Mouse (Mus musculus): ENCODE results near the gene Slc39a5. TPM values are rescaled to one million over a fixed set of nuclear protein-coding genes. Genes with fewer than 3 reads are reported as not detected.

Gene Slc39a5
- total RNA-seq (2021): not detected

- no peak for DNase-seq
- intact Hi-C loops (cut with DNase I): no loop called here
Measured at GRCm38 (mm10) chr10:128401056-128401455, at the start of gene Slc39a5. Gene Slc39a5, minus strand, starts transcription at chr10:128401229.

GRCm38 (mm10) chr10:128445407-128445806 is 44.4 kb upstream of the Slc39a5 start:
- no peak for DNase-seq
- intact Hi-C loops (cut with DNase I): no loop called here

- intact Hi-C loops (cut with DNase I): no loop called here
- DNase-seq: no peak
Measured at GRCm38 (mm10) chr10:128444354-128444753, 43.3 kb upstream of the Slc39a5 start.

- intact Hi-C loops (cut with DNase I): loop anchor here (2.0 kb wide), 1 partner anchor 32 kb away; the partner anchor contains the start of genes Nabp2 and Rnf41
- DNase-seq: no peak
Measured at GRCm38 (mm10) chr10:128442718-128443117, 41.7 kb upstream of the Slc39a5 start.

GRCm38 (mm10) chr10:128441324-128442119 is 40.5 kb upstream of the Slc39a5 start:
- intact Hi-C loops (cut with DNase I): loop anchor here (2.0 kb wide), 1 partner anchor 31 kb away; the partner anchor contains the start of genes Nabp2 and Rnf41
- no peak for DNase-seq

GRCm38 (mm10) chr10:128440407-128440806 is 39.4 kb upstream of the Slc39a5 start:
- peak in 1 of 2 experiments; percentile 53 for DNase-seq
- intact Hi-C loops (cut with DNase I): no loop called here

GRCm38 (mm10) chr10:128438675-128439279 is 37.7 kb upstream of the Slc39a5 start:
- no peak for DNase-seq
- intact Hi-C loops (cut with DNase I): no loop called here

GRCm38 (mm10) chr10:128436376-128436775 is 35.3 kb upstream of the Slc39a5 start:
- DNase-seq: no peak

GRCm38 (mm10) chr10:128435873-128436272 is 34.8 kb upstream of the Slc39a5 start:
- DNase-seq: no peak
- intact Hi-C loops (cut with DNase I): no loop called here

More at GRCm38 (mm10) chr10:128436376-128436775, 35.3 kb upstream of the Slc39a5 start:
- intact Hi-C loops (cut with DNase I): no loop called here

- DNase-seq: peak; percentile 74 to 79
- intact Hi-C loops (cut with DNase I): no loop called here
Measured at GRCm38 (mm10) chr10:128435186-128435823, 34.3 kb upstream of the Slc39a5 start.

- no peak for DNase-seq
- intact Hi-C loops (cut with DNase I): no loop called here
Measured at GRCm38 (mm10) chr10:128434681-128435080, 33.7 kb upstream of the Slc39a5 start.

GRCm38 (mm10) chr10:128433417-128433816 is 32.4 kb upstream of the Slc39a5 start:
- intact Hi-C loops (cut with DNase I): no loop called here
- no peak for DNase-seq

GRCm38 (mm10) chr10:128429454-128429853 is 28.4 kb upstream of the Slc39a5 start:
- intact Hi-C loops (cut with DNase I): no loop called here
- DNase-seq: no peak

GRCm38 (mm10) chr10:128429052-128429451 is 28.0 kb upstream of the Slc39a5 start:
- intact Hi-C loops (cut with DNase I): no loop called here
- no peak for DNase-seq

- intact Hi-C loops (cut with DNase I): no loop called here
Measured at GRCm38 (mm10) chr10:128425260-128425659, 24.2 kb upstream of the Slc39a5 start.

GRCm38 (mm10) chr10:128424604-128425003 is 23.6 kb upstream of the Slc39a5 start:
- intact Hi-C loops (cut with DNase I): no loop called here
- DNase-seq: peak in 1 of 2 experiments; percentile 15

More at GRCm38 (mm10) chr10:128425260-128425659, 24.2 kb upstream of the Slc39a5 start:
- DNase-seq: no peak

GRCm38 (mm10) chr10:128422426-128422825 is 21.4 kb upstream of the Slc39a5 start:
- DNase-seq: no peak
- intact Hi-C loops (cut with DNase I): no loop called here

- intact Hi-C loops (cut with DNase I): no loop called here
- DNase-seq: no peak
Measured at GRCm38 (mm10) chr10:128414848-128415247, 13.8 kb upstream of the Slc39a5 start.

GRCm38 (mm10) chr10:128413076-128413475 is 12.0 kb upstream of the Slc39a5 start:
- no peak for DNase-seq
- intact Hi-C loops (cut with DNase I): no loop called here

GRCm38 (mm10) chr10:128412558-128412957 is 11.5 kb upstream of the Slc39a5 start:
- intact Hi-C loops (cut with DNase I): no loop called here

GRCm38 (mm10) chr10:128412055-128412381 is 11.0 kb upstream of the Slc39a5 start:
- DNase-seq: peak in 1 of 2 experiments; percentile 55
- intact Hi-C loops (cut with DNase I): no loop called here

More at GRCm38 (mm10) chr10:128412558-128412957, 11.5 kb upstream of the Slc39a5 start:
- no peak for DNase-seq
